Mouse (Mus musculus) stomach, embryonic 15.5 days (tissue): ENCODE results near the gene Pbld1. TPM values are rescaled to one million over a fixed set of nuclear protein-coding genes. Genes with fewer than 3 reads are reported as not detected.

Experiments used
- ATAC-seq: fragments of 200-750 bp; cut with Nextera tagmentation; 2 replicates; pipeline ENCODE4 v1.8.0; 2017; ENCODE audit warnings: low read depth, moderate number of reproducible peaks, moderate TSS enrichment; ENCODE audit not compliant: insufficient read depth, low FRiP score
- H3K27ac ChIP-seq: fragments of 300-500 bp; sonication (generic); 2 replicates; pipeline ENCODE4 v1.5.1; 2015; ENCODE audit warnings: mild to moderate bottlenecking, inconsistent platforms
- H3K27me3 ChIP-seq: fragments of 300-500 bp; sonication (generic); replicated peaks from 2 replicates; pipeline ENCODE4 v1.6.1; 2015; ENCODE audit warnings: inconsistent platforms
- H3K36me3 ChIP-seq: fragments of 300-500 bp; sonication (generic); 2 replicates; pipeline ENCODE4 v1.6.1; 2015; ENCODE audit warnings: inconsistent platforms
- H3K4me1 ChIP-seq: fragments of 300-500 bp; sonication (generic); 2 replicates; pipeline ENCODE4 v1.6.1; 2015; ENCODE audit warnings: inconsistent platforms
- H3K4me2 ChIP-seq: fragments of 300-500 bp; sonication (generic); 2 replicates; pipeline ENCODE4 v1.6.1; 2015; ENCODE audit warnings: mild to moderate bottlenecking, inconsistent platforms
- H3K4me3 ChIP-seq: fragments of 300-500 bp; sonication (generic); replicated peaks from 2 replicates; pipeline ENCODE4 v1.5.1; 2015; ENCODE audit warnings: inconsistent platforms
- H3K9ac ChIP-seq: fragments of 300-500 bp; sonication (generic); 2 replicates; pipeline ENCODE4 v1.6.1; 2015; ENCODE audit warnings: inconsistent platforms
- H3K9me3 ChIP-seq: fragments of 300-500 bp; sonication (generic); 2 replicates; pipeline ENCODE4 v1.6.1; 2016; ENCODE audit warnings: inconsistent platforms
- WGBS: fragments of 180-500 bp; shearing (Covaris S2); methylation state at CpG from one replicate; pipeline ENCODE4 v1.1.7; 2015; 5-methylcytosine and 5-hydroxymethylcytosine counted together
- polyA plus RNA-seq: library from polyadenylated mRNA; unstranded; fragments of >200 nt; fragmentation: Nextera tagmentation; extraction: Ambion mirVana; gene quantifications from 2 replicates; pipeline ENCODE4 v1.2.1, GENCODE M21; 2015

The Pbld1 gene
- polyA plus RNA-seq, 1 experiment from 2014 or later = 6.5 TPM

- peak overlapping the region; percentile 69 for H3K4me2 ChIP-seq
- no peaks in the 10 kb centered on the region for H3K27me3 ChIP-seq
- no peaks in the 10 kb centered on the region for H3K36me3 ChIP-seq
- H3K4me3 ChIP-seq = peak overlapping the region; percentile 85
- no peak for ATAC-seq
- peaks cover 15% of the 10 kb centered on the region; the same call in 1 of the 2 replicates for H3K4me1 ChIP-seq
- H3K9me3 ChIP-seq = no peaks in the 10 kb centered on the region
- H3K9ac ChIP-seq = no peak overlapping the region
- 32% methylated on average over 2 of the region's 2 CpGs for WGBS
- H3K27ac ChIP-seq = peak overlapping the region; percentile 100
Observed at GRCm38 (mm10) chr10:63025016-63025415, 34.9 kb upstream of the Pbld1 start.

- Histone ChIP-seq H3K4me1 (peaks cover 12% of the 10 kb centered on the region; the same call in 1 of the 2 replicates), H3K27me3 (no peaks in the 10 kb centered on the region), H3K9me3 (no peaks in the 10 kb centered on the region), H3K27ac (peak overlapping the region; percentile 100; the same call in 1 of the 2 replicates), H3K36me3 (no peaks in the 10 kb centered on the region), H3K4me2 (peak overlapping the region; percentile 69; the same call in 1 of the 2 replicates), H3K4me3 (peak overlapping the region; percentile 85; the same call in 1 of the 2 replicates), H3K9ac (no peak overlapping the region)
- 58% methylated on average over 6 of the region's 6 CpGs for WGBS
- no peak for ATAC-seq
Observed at GRCm38 (mm10) chr10:63025491-63026011, 34.4 kb upstream of the Pbld1 start.

GRCm38 (mm10) chr10:63026156-63026794, 33.7 kb upstream of the Pbld1 start:
- Histone ChIP-seq H3K36me3 (no peaks in the 10 kb centered on the region), H3K4me2 (no peak overlapping the region), H3K27me3 (no peaks in the 10 kb centered on the region), H3K9ac (no peak overlapping the region), H3K4me3 (no peak overlapping the region), H3K4me1 (peaks cover 8% of the 10 kb centered on the region; the same call in 1 of the 2 replicates), H3K9me3 (no peaks in the 10 kb centered on the region), H3K27ac (no peak overlapping the region)
- 56% methylated on average over 8 of the region's 8 CpGs for WGBS
- no peak for ATAC-seq

GRCm38 (mm10) chr10:63026795-63027160, 33.2 kb upstream of the Pbld1 start:
- Histone ChIP-seq H3K4me3 (no peak overlapping the region), H3K36me3 (no peaks in the 10 kb centered on the region), H3K27ac (no peak overlapping the region), H3K4me1 (peaks cover 7% of the 10 kb centered on the region; the same call in 1 of the 2 replicates), H3K9ac (no peak overlapping the region), H3K4me2 (no peak overlapping the region), H3K27me3 (no peaks in the 10 kb centered on the region), H3K9me3 (no peaks in the 10 kb centered on the region)
- no peak for ATAC-seq
- WGBS = 85% methylated on average over 6 of the region's 6 CpGs

- no peak overlapping the region for H3K9ac ChIP-seq
- peaks cover 4% of the 10 kb centered on the region; the same call in 1 of the 2 replicates for H3K4me1 ChIP-seq
- H3K4me2 ChIP-seq = no peak overlapping the region
- H3K9me3 ChIP-seq = no peaks in the 10 kb centered on the region
- H3K27ac ChIP-seq = no peak overlapping the region
- no peak for ATAC-seq
- WGBS = 94% methylated on average over 10 of the region's 10 CpGs
- H3K36me3 ChIP-seq = no peaks in the 10 kb centered on the region
- H3K27me3 ChIP-seq = no peaks in the 10 kb centered on the region
- no peak overlapping the region for H3K4me3 ChIP-seq
Observed at GRCm38 (mm10) chr10:63027376-63028161, 32.4 kb upstream of the Pbld1 start.

- H3K4me1 ChIP-seq = peaks cover 4% of the 10 kb centered on the region; the same call in 1 of the 2 replicates
Observed at GRCm38 (mm10) chr10:63028396-63028795, 31.6 kb upstream of the Pbld1 start.

GRCm38 (mm10) chr10:63032267-63032666, 27.7 kb upstream of the Pbld1 start:
- Histone ChIP-seq H3K4me2 (no peak overlapping the region), H3K36me3 (no peaks in the 10 kb centered on the region), H3K27me3 (no peaks in the 10 kb centered on the region), H3K4me1 (no peaks in the 10 kb centered on the region), H3K4me3 (no peak overlapping the region), H3K9ac (no peak overlapping the region), H3K9me3 (no peaks in the 10 kb centered on the region), H3K27ac (no peak overlapping the region)
- 74% methylated on average over 3 of the region's 3 CpGs for WGBS
- ATAC-seq = no peak

More at GRCm38 (mm10) chr10:63028396-63028795, 31.6 kb upstream of the Pbld1 start:
- 75% methylated on average over 4 of the region's 4 CpGs for WGBS
- Histone ChIP-seq H3K9ac (no peak overlapping the region), H3K4me3 (no peak overlapping the region), H3K36me3 (no peaks in the 10 kb centered on the region), H3K27ac (no peak overlapping the region), H3K4me2 (no peak overlapping the region), H3K27me3 (no peaks in the 10 kb centered on the region), H3K9me3 (no peaks in the 10 kb centered on the region)
- no peak for ATAC-seq

- Histone ChIP-seq H3K9me3 (no peaks in the 10 kb centered on the region), H3K27me3 (no peaks in the 10 kb centered on the region), H3K4me1 (no peaks in the 10 kb centered on the region), H3K27ac (no peak overlapping the region), H3K9ac (no peak overlapping the region), H3K4me2 (no peak overlapping the region), H3K4me3 (no peak overlapping the region), H3K36me3 (no peaks in the 10 kb centered on the region)
- 75% methylated on average over 3 of the region's 3 CpGs for WGBS
- no peak for ATAC-seq
Observed at GRCm38 (mm10) chr10:63032956-63033355, 27.0 kb upstream of the Pbld1 start.

GRCm38 (mm10) chr10:63038571-63039320, 21.2 kb upstream of the Pbld1 start:
- ATAC-seq = peak; percentile 56; the same call in 1 of the 2 replicates
- Histone ChIP-seq H3K4me2 (peak overlapping the region; percentile 13; the same call in 1 of the 2 replicates), H3K4me1 (no peaks in the 10 kb centered on the region)

GRCm38 (mm10) chr10:63039867-63040628, 19.9 kb upstream of the Pbld1 start:
- ATAC-seq = no peak
- H3K9ac ChIP-seq = no peak overlapping the region
- H3K9me3 ChIP-seq = no peaks in the 10 kb centered on the region
- no peak overlapping the region for H3K4me3 ChIP-seq
- no peaks in the 10 kb centered on the region for H3K36me3 ChIP-seq
- H3K4me2 ChIP-seq = no peak overlapping the region
- 75% methylated on average over 5 of the region's 5 CpGs for WGBS
- no peaks in the 10 kb centered on the region for H3K27me3 ChIP-seq
- H3K27ac ChIP-seq = no peak overlapping the region
- no peaks in the 10 kb centered on the region for H3K4me1 ChIP-seq

More at GRCm38 (mm10) chr10:63038571-63039320, 21.2 kb upstream of the Pbld1 start:
- Histone ChIP-seq H3K27me3 (no peaks in the 10 kb centered on the region), H3K9me3 (no peaks in the 10 kb centered on the region), H3K36me3 (no peaks in the 10 kb centered on the region), H3K4me3 (no peak overlapping the region), H3K9ac (no peak overlapping the region), H3K27ac (0 out of 2 replicates have a peak overlapping the region, but pooled peaks have one; percentile 0)
- 64% methylated on average over 14 of the region's 14 CpGs for WGBS

- Histone ChIP-seq H3K4me1 (no peaks in the 10 kb centered on the region), H3K9me3 (no peaks in the 10 kb centered on the region), H3K4me2 (no peak overlapping the region), H3K36me3 (no peaks in the 10 kb centered on the region), H3K9ac (no peak overlapping the region), H3K4me3 (no peak overlapping the region), H3K27ac (no peak overlapping the region), H3K27me3 (no peaks in the 10 kb centered on the region)
- WGBS = 63% methylated on average over 3 of the region's 3 CpGs
- ATAC-seq = no peak
Observed at GRCm38 (mm10) chr10:63043154-63043553, 16.8 kb upstream of the Pbld1 start.
